Mouse (Mus musculus): ENCODE measurements around the gene Plekhf1. TPM values are rescaled to one million over a fixed set of nuclear protein-coding genes. Genes with fewer than 3 reads are reported as not detected.

Gene Plekhf1
- polyA plus RNA-seq, 1 experiment from 2014 or later: 5.0 TPM

DNA sequence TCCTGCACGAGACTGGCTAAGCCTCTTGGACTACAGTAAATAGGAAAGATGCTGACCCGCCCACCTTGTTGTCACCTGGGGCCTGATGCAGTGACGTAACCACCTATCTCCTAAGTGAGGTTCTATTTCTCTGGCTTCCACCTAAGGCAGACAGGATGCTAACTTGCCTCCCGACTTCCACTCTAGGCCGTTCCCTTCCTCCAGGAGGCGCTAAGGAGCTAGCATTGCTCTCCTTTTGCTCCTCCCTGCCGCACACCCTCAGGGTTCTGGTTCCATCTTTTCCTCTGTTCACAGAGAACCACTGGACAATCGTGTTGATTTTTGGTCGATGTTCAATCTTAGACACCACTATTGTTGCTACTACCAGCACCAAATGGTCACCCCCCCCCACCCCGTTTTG is 36.2 kb downstream of the Plekhf1 start:
- H3K36me3 ChIP-seq: peaks cover 14% of the 10 kb centered on the region; the same call in 1 of the 2 replicates
- H3K4me2 ChIP-seq: no peak overlapping the region
- H3K9me3 ChIP-seq (replicated peaks): no peaks in the 10 kb centered on the region
- no peak overlapping the region for H3K27ac ChIP-seq
- no peak overlapping the region for H3K9ac ChIP-seq
- no peaks in the 10 kb centered on the region for H3K27me3 ChIP-seq
- no peak for ATAC-seq (replicated peaks; ENCODE audit: low FRiP score)
- H3K4me3 ChIP-seq (replicated peaks): no peak overlapping the region
- 0 out of 2 replicates have a peak, but pooled peaks cover 7% of the 10 kb centered on the region for H3K4me1 ChIP-seq
- WGBS: 61% methylated on average over 10 of the region's 10 CpGs

DNA sequence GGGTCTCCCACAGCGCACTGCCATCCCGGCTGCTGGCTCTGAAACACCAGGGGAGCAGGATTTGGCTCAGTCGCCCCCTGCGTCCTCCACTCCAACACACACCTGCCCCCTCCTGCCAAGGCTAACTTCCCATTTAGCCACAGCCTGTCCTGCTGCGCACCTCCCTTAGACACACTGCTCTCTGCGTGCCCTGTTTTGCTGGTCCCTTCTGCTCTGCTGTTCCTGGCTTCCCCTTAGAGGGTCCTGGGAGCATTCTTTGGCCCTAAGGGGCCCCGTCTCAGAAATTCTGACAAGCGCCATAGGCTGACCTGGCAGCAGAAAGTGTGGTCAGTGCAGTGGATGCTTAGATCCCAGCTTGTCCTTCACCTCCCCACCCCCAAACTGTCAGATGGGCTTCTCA is 36.7 kb downstream of the Plekhf1 start:
- Histone ChIP-seq H3K9ac (no peak overlapping the region), H3K9me3 (replicated peaks) (no peaks in the 10 kb centered on the region), H3K27ac (no peak overlapping the region), H3K36me3 (peaks cover 14% of the 10 kb centered on the region; the same call in 1 of the 2 replicates), H3K4me3 (replicated peaks) (no peak overlapping the region), H3K27me3 (no peaks in the 10 kb centered on the region), H3K4me1 (0 out of 2 replicates have a peak, but pooled peaks cover 7% of the 10 kb centered on the region), H3K4me2 (no peak overlapping the region)
- ATAC-seq (replicated peaks; ENCODE audit: low FRiP score): no peak
- 78% methylated on average over 8 of the region's 8 CpGs for WGBS

DNA sequence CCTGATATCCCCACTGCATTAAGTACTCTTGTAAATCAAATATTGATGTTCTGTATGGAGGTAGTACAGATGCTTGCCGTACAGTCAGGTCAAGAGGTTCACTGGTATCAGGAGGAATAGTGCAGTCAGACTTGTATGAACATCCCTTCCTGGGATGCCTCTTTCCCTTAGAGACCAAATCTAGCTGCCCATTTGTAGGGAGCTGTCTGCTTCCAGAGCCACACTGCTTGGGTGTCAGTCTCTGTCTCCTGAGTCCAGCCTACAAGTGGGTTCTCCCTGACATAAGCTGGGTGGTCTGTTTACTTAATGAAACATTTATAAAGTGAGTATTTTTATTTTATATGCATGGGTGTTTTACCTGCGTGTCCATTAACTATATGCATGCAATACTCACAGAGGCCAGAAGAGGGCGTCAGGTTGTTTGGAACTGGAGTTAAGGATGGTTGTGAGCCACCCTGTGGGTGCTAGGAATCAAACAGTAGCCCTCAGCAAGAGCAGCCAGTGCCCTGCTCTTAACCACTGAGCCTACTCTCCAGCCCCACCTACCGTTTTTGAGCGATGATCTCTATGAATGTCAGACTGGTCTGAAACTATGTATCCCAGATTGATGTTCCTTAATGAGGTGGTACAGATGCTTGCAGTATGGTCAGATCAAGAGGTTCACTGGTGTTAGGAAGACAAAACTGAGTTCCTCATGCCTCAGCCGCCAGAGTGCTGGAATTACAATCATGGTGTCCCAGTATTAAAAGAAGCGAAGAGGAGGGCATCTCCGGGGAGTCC is 37.6 kb downstream of the Plekhf1 start:
- WGBS: 86% methylated on average over 8 of the region's 8 CpGs
- H3K27me3 ChIP-seq: no peaks in the 10 kb centered on the region
- no peak overlapping the region for H3K4me2 ChIP-seq
- peak overlapping the region; percentile 75; the same call in 1 of the 2 replicates for H3K27ac ChIP-seq
- H3K4me3 ChIP-seq (replicated peaks): no peak overlapping the region
- ATAC-seq (replicated peaks; ENCODE audit: low FRiP score): no peak
- H3K4me1 ChIP-seq: 0 out of 2 replicates have a peak, but pooled peaks cover 7% of the 10 kb centered on the region
- H3K9me3 ChIP-seq (replicated peaks): no peaks in the 10 kb centered on the region
- H3K36me3 ChIP-seq: peaks cover 11% of the 10 kb centered on the region; the same call in 1 of the 2 replicates
- H3K9ac ChIP-seq: no peak overlapping the region

DNA sequence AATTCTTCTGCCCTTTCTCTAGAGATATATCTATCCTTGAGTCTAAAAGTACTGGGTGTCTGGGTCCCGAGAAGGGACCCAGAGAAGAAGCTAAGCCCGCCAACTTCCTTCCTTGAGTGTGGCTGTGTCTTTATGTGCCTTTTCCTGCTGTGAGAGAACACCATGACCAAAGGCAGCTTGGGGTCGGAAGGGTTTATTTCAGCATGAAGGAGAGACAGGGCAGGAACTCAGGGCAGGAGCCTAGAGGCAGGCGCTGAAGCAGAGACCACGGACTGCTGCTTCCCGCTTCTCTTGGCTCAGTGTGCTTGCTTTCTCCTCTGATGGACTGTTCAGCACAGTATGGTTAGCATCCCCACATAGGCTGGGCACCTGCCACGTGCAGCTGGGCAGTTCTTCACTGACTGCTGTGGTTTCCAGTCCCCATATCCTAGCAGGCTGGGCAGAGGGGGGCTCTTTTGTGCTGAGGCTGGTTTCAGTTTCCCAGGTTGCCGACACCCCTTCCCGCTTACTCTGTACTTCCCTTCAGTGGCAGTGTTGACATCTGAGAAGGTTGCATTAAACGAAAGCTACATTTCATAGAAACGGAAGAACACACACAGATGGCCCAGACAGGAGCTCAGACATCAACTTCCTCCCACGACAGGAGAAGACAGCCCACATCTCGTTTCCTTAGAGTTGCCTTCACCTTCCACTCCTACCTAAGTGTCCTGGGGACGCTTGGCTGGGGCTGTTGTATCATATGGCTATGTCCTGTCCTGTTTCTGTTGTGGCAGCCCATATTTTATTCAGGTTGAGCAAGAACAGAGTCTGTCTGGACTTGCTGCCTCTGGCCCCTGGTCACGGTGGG is 38.5 kb downstream of the Plekhf1 start:
- Histone ChIP-seq H3K9me3 (replicated peaks) (no peaks in the 10 kb centered on the region), H3K9ac (no peak overlapping the region), H3K4me2 (no peak overlapping the region), H3K27me3 (no peaks in the 10 kb centered on the region), H3K36me3 (peaks cover 7% of the 10 kb centered on the region; the same call in 1 of the 2 replicates), H3K4me1 (peaks cover 9% of the 10 kb centered on the region), H3K4me3 (replicated peaks) (no peak overlapping the region), H3K27ac (peak overlapping the region; percentile 75)
- ATAC-seq (replicated peaks; ENCODE audit: low FRiP score): peak; percentile 70
- 50% methylated on average over 15 of the region's 15 CpGs for WGBS

DNA sequence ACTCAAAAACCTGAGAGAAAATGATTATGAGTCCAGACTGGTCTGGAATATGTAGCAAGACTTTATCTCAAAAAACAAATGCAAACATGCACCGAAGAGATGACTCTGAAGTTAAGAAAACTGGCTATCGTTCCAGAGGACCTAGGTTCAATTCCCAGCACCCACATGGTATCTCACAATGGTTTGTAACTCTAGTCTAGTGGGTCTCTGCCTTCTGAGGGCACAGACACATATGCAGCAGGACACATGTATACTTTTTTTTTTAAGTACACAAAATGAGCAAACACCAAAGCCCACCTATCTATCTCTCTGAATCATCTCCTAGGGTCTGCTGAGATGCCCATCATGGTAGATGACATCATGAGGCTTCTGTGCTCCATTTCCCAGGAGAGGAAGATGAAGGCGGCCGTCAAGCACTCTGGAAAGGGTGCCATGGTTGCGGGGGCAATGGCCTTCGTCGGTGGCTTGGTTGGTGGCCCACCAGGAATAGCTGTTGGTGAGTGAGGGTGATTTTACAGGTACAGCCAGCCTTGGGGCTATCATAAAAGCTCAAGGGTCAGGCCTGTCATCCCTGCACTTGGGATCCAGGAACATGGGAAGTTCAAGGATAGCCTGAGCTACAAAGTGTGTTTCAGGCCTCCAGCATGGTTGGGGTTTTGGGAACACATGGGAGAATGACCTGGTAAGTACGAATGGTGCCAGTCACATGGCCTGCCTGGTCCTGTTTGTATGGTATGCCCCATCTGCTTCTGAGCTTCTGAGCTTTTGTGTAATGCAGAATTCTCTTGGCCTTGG is 39.3 kb downstream of the Plekhf1 start:
- no peak overlapping the region for H3K9ac ChIP-seq
- 92% methylated on average over 8 of the region's 8 CpGs for WGBS

DNA sequence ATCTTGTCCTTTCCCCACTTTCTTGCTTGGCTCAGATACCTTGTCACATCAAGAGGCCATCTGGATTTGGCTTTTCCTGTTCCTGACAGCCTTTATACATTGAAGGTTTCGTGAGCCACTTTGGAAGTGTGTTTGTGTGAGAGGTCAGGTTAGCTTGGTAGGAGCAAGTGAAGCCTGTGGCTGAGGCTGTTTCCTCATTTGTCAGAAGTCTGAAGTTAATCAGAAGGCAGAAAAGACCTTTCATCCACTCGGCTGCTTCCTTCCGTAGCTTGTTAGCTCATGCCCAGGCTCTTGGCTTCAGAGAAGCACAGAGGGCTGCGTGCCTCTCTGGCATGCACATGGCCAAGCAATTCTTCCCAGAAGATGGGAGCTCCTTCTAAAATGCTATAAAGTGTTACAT is 40.0 kb downstream of the Plekhf1 start:
- no peaks in the 10 kb centered on the region for H3K27me3 ChIP-seq
- H3K9ac ChIP-seq: no peak overlapping the region
- H3K4me2 ChIP-seq: no peak overlapping the region
- H3K36me3 ChIP-seq: peaks cover 7% of the 10 kb centered on the region; the same call in 1 of the 2 replicates
- H3K27ac ChIP-seq: 0 out of 2 replicates have a peak overlapping the region, but pooled peaks have one; percentile 13
- WGBS: 71% methylated on average over 4 of the region's 4 CpGs
- no peak overlapping the region for H3K4me3 ChIP-seq (replicated peaks)
- ATAC-seq (replicated peaks; ENCODE audit: low FRiP score): no peak
- H3K9me3 ChIP-seq (replicated peaks): no peaks in the 10 kb centered on the region
- H3K4me1 ChIP-seq: peaks cover 21% of the 10 kb centered on the region

More for the DNA sequence above, 39.3 kb downstream of the Plekhf1 start:
- Histone ChIP-seq H3K4me3 (replicated peaks) (no peak overlapping the region), H3K4me1 (peaks cover 14% of the 10 kb centered on the region), H3K9me3 (replicated peaks) (no peaks in the 10 kb centered on the region), H3K4me2 (no peak overlapping the region), H3K27me3 (no peaks in the 10 kb centered on the region), H3K36me3 (peaks cover 7% of the 10 kb centered on the region; the same call in 1 of the 2 replicates), H3K27ac (peak overlapping the region; percentile 75)
- ATAC-seq (replicated peaks; ENCODE audit: low FRiP score): no peak

DNA sequence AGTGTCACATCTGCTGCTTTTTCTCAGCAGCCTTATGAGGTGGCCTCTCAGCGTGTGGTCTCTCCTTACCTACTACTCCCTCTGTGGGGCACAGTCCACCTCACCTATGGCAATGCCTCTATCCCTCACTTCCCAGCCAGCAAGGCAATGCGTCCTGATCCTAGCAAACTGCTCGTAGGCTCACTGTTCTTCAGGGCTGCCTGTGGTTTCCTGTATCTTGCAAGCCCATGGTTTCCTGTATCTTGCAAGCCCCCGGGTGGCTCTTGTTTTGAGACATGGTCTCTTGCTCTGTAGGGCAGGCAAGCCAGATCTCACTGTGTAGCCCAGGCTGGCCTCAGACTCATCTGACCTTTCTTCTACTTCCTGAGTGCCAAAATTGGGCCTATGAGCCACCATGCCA is 41.0 kb downstream of the Plekhf1 start:
- peaks cover 7% of the 10 kb centered on the region; the same call in 1 of the 2 replicates for H3K36me3 ChIP-seq
- no peak overlapping the region for H3K9ac ChIP-seq
- no peaks in the 10 kb centered on the region for H3K9me3 ChIP-seq (replicated peaks)
- H3K27me3 ChIP-seq: no peaks in the 10 kb centered on the region
- no peak overlapping the region for H3K4me2 ChIP-seq
- WGBS: 78% methylated on average over 4 of the region's 4 CpGs
- no peak overlapping the region for H3K4me3 ChIP-seq (replicated peaks)
- ATAC-seq (replicated peaks; ENCODE audit: low FRiP score): no peak
- no peak overlapping the region for H3K27ac ChIP-seq
- peaks cover 24% of the 10 kb centered on the region for H3K4me1 ChIP-seq

DNA sequence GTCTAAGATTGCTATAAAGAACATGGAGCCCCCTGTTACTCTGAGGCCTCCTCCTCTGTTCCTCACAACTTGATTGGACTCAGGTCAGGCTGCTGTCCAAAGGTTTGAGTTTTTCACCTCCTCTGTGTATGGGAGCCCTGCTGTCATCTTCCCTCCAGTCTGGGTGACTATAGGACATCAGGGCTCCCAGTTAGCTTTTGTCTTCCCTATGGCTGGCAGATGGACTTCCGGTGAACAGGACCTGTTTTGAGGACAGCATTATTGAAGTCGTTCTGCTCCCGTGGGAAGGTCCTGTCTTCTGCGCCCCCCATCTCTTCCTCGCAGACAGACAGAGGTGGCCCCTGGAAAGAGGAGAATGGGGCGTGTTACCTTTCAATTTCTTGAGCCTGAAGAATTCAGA is 43.0 kb downstream of the Plekhf1 start:
- H3K4me2 ChIP-seq: no peak overlapping the region

DNA sequence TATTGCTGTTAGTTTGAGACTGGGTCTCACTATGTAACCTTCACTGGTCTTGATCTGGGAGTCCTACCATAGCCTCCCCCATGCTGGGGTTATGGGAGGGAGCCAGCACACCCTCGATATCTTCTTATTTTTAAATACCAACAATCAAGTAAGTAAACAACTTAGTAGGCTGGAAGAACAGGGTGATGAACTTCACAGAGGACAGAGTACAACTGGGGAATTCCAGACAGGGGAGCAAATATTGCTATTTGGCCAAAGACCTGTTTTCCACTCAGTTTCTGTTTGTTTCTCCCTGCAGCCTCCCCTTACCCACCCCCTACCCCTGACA is 43.4 kb downstream of the Plekhf1 start:
- H3K27ac ChIP-seq: no peak overlapping the region
- no peaks in the 10 kb centered on the region for H3K9me3 ChIP-seq (replicated peaks)
- H3K9ac ChIP-seq: no peak overlapping the region; the same call in 1 of the 2 replicates
- peak; percentile 10 for ATAC-seq (replicated peaks; ENCODE audit: low FRiP score)
- H3K4me3 ChIP-seq (replicated peaks): peak overlapping the region; percentile 73
- 48% methylated on average over 1 of the region's 1 CpGs for WGBS
- H3K27me3 ChIP-seq: no peaks in the 10 kb centered on the region
- peak overlapping the region; percentile 91 for H3K4me2 ChIP-seq
- H3K4me1 ChIP-seq: peaks cover 23% of the 10 kb centered on the region
- H3K36me3 ChIP-seq: no peaks in the 10 kb centered on the region

More for the DNA sequence above, 43.0 kb downstream of the Plekhf1 start:
- H3K27ac ChIP-seq: no peak overlapping the region
- no peak overlapping the region for H3K9ac ChIP-seq
- peaks cover 24% of the 10 kb centered on the region for H3K4me1 ChIP-seq
- 78% methylated on average over 6 of the region's 6 CpGs for WGBS
- H3K4me3 ChIP-seq (replicated peaks): no peak overlapping the region
- no peaks in the 10 kb centered on the region for H3K36me3 ChIP-seq
- ATAC-seq (replicated peaks; ENCODE audit: low FRiP score): no peak
- H3K9me3 ChIP-seq (replicated peaks): no peaks in the 10 kb centered on the region
- no peaks in the 10 kb centered on the region for H3K27me3 ChIP-seq

DNA sequence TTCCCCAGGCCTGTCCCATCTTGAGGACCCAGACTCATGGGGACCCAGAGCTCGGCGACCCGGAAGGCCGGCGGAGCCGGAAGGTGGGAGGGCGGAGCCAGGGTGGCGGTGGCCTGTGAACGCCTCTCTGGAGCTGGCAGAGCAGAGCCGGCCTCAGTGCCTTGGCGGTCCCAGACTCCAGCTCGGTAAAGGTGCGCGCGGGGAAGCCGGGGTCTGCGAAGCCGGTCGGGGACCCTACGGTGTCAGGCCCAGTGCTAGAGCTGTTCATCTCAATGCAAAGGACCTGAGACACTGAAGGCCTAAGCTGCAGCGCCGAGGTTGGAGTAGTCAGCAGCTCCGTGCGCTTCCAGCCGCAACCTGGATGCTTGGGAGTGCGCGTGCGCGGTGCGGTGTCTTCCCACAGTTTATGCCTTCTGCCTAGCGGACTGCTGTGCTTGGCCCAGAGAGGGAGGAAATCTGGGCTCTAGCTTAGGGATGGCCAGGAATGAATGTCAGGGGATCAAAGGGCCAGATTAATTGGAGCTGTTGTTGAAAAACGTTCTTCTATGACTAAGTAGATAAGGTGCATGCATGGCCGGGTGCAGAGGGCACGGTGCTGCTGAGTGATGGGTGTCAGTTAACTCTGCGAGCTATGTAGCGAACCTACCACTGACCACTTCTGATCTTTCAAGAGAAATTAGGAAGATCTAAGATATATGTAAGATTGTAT is 44.0 kb downstream of the Plekhf1 start:
- H3K4me2 ChIP-seq: peak overlapping the region; percentile 91
- peaks cover 18% of the 10 kb centered on the region for H3K4me1 ChIP-seq
- H3K27me3 ChIP-seq: no peaks in the 10 kb centered on the region
- peak overlapping the region; percentile 73 for H3K4me3 ChIP-seq (replicated peaks)
- peak; percentile 94 for ATAC-seq (replicated peaks; ENCODE audit: low FRiP score)
- H3K9ac ChIP-seq: peak overlapping the region; percentile 74
- 4% methylated on average over 36 of the region's 36 CpGs for WGBS
- no peaks in the 10 kb centered on the region for H3K9me3 ChIP-seq (replicated peaks)
- no peaks in the 10 kb centered on the region for H3K36me3 ChIP-seq
- peak overlapping the region; percentile 90 for H3K27ac ChIP-seq
